ENCODE assay signal across 13 mouse cellular contexts in genomic region chr14:59433902-59434301, GRCm38 (mm10). TPM values are rescaled to one million over a fixed set of nuclear protein-coding genes. Genes with fewer than 3 reads are reported as not detected.
"Had no signal": no experiment of that assay in that cellular context is flagged by ENCODE, and none has a peak within 500 bp of the region (broad histone marks: within the 10 kb centered on the region; RNA-seq: fewer than 3 reads in every experiment).

No protein-coding gene starts in this region.

- DNase-seq: kidney, adult 2 months; kidney, postnatal 14 days; lung, postnatal 14 days; spleen, adult 18-20 months; thymus, adult 2 months; thymus, postnatal 25 days had no signal

- H3K27ac ChIP-seq: kidney, embryonic 15.5 days; left cerebral cortex, adult 2 months; limb, embryonic 15.5 days; lung, embryonic 15.5 days; midbrain, embryonic 13.5 days; stomach, embryonic 15.5 days had no signal

- H3K27me3 ChIP-seq: kidney, embryonic 15.5 days; limb, embryonic 15.5 days; lung, embryonic 15.5 days; midbrain, embryonic 13.5 days; stomach, embryonic 15.5 days had no signal

- H3K9me3 ChIP-seq: kidney, embryonic 15.5 days; limb, embryonic 15.5 days; lung, embryonic 15.5 days; midbrain, embryonic 13.5 days; stomach, embryonic 15.5 days had no signal

- H3K4me1 ChIP-seq: kidney, embryonic 15.5 days; limb, embryonic 15.5 days; lung, embryonic 15.5 days; midbrain, embryonic 13.5 days; stomach, embryonic 15.5 days had no signal

- H3K9ac ChIP-seq: kidney, embryonic 15.5 days; limb, embryonic 15.5 days; lung, embryonic 15.5 days; midbrain, embryonic 13.5 days; stomach, embryonic 15.5 days had no signal

- H3K4me3 ChIP-seq: kidney, embryonic 15.5 days; left cerebral cortex, adult 2 months; limb, embryonic 15.5 days; lung, embryonic 15.5 days; midbrain, embryonic 13.5 days; stomach, embryonic 15.5 days had no signal

- H3K36me3 ChIP-seq: limb, embryonic 15.5 days; lung, embryonic 15.5 days; midbrain, embryonic 13.5 days; stomach, embryonic 15.5 days had no signal

RNA-seq across cellular contexts. Expression of gene Phf11c, which starts 38.7 kb away (rescaled TPM):
- total RNA-seq: midbrain, postnatal 0 days had no signal
